Mouse (Mus musculus): ENCODE measurements at regions not wholly inside any gene's neighbourhood (a gene's known extent, or its start where the extent isn't known, plus 50 kb on each side); places are given as distances from the start of the nearest gene placed in this dataset.

DNA sequence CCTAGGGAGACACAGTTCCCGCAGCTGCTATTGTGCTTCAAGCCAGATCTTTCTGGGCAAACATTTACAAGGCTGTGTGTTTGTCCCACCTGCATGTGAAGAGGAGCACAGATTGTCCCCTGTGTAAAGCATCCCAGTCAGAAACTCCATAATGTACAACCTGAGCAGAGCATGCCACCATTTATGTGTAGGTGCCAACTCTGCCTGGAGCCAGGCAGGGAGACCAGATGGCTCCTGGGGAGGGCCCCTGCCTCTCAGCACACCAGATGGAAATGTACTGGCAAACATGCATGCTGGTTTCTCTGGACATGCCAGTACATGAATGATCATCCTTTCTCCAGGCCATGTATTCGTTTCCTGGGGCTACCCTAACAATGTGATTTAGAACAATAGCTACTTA, 98.6 kb upstream of the Foxp3 start:
- Histone ChIP-seq H3K9ac (ENCODE audit: low read length) (no peak overlapping the region), H3K36me3 (ENCODE audit: control insufficient read depth, insufficient read depth, low read length) (no peaks in the 10 kb centered on the region), H3K4me3 (ENCODE audit: control insufficient read depth in 1 of 2, insufficient read depth in 1 of 2, low read depth in 1 of 2, low read length in 2 of 2) (no peak overlapping the region), H3K4me1 (ENCODE audit: control insufficient read depth in 2 of 2, insufficient read depth in 2 of 2, low read length in 2 of 2) (no peaks in the 10 kb centered on the region), H3K4me2 (ENCODE audit: low read length) (no peak overlapping the region), H3K27ac (replicated peaks in 1 of 2; ENCODE audit: control insufficient read depth in 1 of 2, insufficient read depth in 1 of 2, low read depth in 2 of 2, low read length in 2 of 2) (no peak overlapping the region), H3K9me3 (ENCODE audit: control insufficient read depth, low read length) (no peaks in the 10 kb centered on the region), H3K27me3 (ENCODE audit: control insufficient read depth, insufficient read depth, low read length) (no peaks in the 10 kb centered on the region)
- 54% methylated on average over 2 of the region's 2 CpGs for WGBS
- no peak for ATAC-seq (ENCODE audit: insufficient number of reproducible peaks, insufficient read depth, low FRiP score, low read depth)

GRCm38 (mm10) chrX:7473814-7474213, 98.2 kb upstream of the Usp27x start:
- H3K9me3 ChIP-seq (ENCODE audit: control insufficient read depth, low read length) = no peaks in the 10 kb centered on the region
- 34% methylated on average over 2 of the region's 2 CpGs for WGBS
- H3K4me2 ChIP-seq (ENCODE audit: low read length) = no peak overlapping the region
- no peak overlapping the region for H3K27ac ChIP-seq (replicated peaks in 1 of 2; ENCODE audit: control insufficient read depth in 1 of 2, insufficient read depth in 1 of 2, low read depth in 2 of 2, low read length in 2 of 2)
- no peak overlapping the region for H3K9ac ChIP-seq (ENCODE audit: low read length)
- H3K27me3 ChIP-seq (ENCODE audit: control insufficient read depth, insufficient read depth, low read length) = no peaks in the 10 kb centered on the region
- no peaks in the 10 kb centered on the region for H3K4me1 ChIP-seq (ENCODE audit: control insufficient read depth in 2 of 2, insufficient read depth in 2 of 2, low read length in 2 of 2)
- ATAC-seq (ENCODE audit: insufficient number of reproducible peaks, insufficient read depth, low FRiP score, low read depth) = no peak
- no peaks in the 10 kb centered on the region for H3K36me3 ChIP-seq (ENCODE audit: control insufficient read depth, insufficient read depth, low read length)
- no peak overlapping the region for H3K4me3 ChIP-seq (ENCODE audit: control insufficient read depth in 1 of 2, insufficient read depth in 1 of 2, low read depth in 1 of 2, low read length in 2 of 2)

DNA sequence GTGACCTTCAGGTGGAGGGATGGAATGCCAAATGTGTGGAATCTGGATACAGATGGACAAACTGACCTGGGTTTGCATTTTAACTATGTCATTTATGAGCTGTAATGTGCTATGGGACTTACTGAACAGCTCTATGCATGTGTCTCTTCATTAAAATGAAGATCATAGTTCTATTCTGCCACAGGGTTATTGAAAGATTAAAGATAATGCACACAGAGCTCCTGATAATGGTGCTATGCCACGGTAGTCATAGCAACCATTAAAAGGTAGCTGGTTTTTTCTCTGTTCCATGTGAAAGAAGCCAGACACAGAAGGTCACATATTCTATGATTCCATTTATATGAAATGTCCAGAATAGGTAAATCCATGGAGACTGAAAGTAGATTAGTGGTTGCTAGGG, 94.2 kb upstream of the Usp27x start:
- Histone ChIP-seq H3K27ac (replicated peaks in 1 of 2; ENCODE audit: control insufficient read depth in 1 of 2, insufficient read depth in 1 of 2, low read depth in 2 of 2, low read length in 2 of 2) (no peak overlapping the region), H3K4me2 (ENCODE audit: low read length) (no peak overlapping the region), H3K9me3 (ENCODE audit: control insufficient read depth, low read length) (no peaks in the 10 kb centered on the region), H3K36me3 (ENCODE audit: control insufficient read depth, insufficient read depth, low read length) (no peaks in the 10 kb centered on the region), H3K4me1 (ENCODE audit: control insufficient read depth in 2 of 2, insufficient read depth in 2 of 2, low read length in 2 of 2) (no peaks in the 10 kb centered on the region), H3K4me3 (ENCODE audit: control insufficient read depth in 1 of 2, insufficient read depth in 1 of 2, low read depth in 1 of 2, low read length in 2 of 2) (no peak overlapping the region), H3K9ac (ENCODE audit: low read length) (no peak overlapping the region), H3K27me3 (ENCODE audit: control insufficient read depth, insufficient read depth, low read length) (no peaks in the 10 kb centered on the region)
- no peak for ATAC-seq (ENCODE audit: insufficient number of reproducible peaks, insufficient read depth, low FRiP score, low read depth)
- WGBS = 60% methylated on average over 1 of the region's 1 CpGs

- no peaks in the 10 kb centered on the region for H3K36me3 ChIP-seq (ENCODE audit: control insufficient read depth, insufficient read depth, low read length)
- no peaks in the 10 kb centered on the region for H3K27me3 ChIP-seq (ENCODE audit: control insufficient read depth, insufficient read depth, low read length)
- H3K9me3 ChIP-seq (ENCODE audit: control insufficient read depth, low read length) = no peaks in the 10 kb centered on the region
- H3K4me2 ChIP-seq (ENCODE audit: low read length) = no peak overlapping the region
- no peak overlapping the region for H3K9ac ChIP-seq (ENCODE audit: low read length)
- WGBS = 43% methylated on average over 1 of the region's 1 CpGs
- no peak overlapping the region for H3K4me3 ChIP-seq (ENCODE audit: control insufficient read depth in 1 of 2, insufficient read depth in 1 of 2, low read depth in 1 of 2, low read length in 2 of 2)
- no peaks in the 10 kb centered on the region for H3K4me1 ChIP-seq (ENCODE audit: control insufficient read depth in 2 of 2, insufficient read depth in 2 of 2, low read length in 2 of 2)
- H3K27ac ChIP-seq (replicated peaks in 1 of 2; ENCODE audit: control insufficient read depth in 1 of 2, insufficient read depth in 1 of 2, low read depth in 2 of 2, low read length in 2 of 2) = no peak overlapping the region
- no peak for ATAC-seq (ENCODE audit: insufficient number of reproducible peaks, insufficient read depth, low FRiP score, low read depth)
Observed at GRCm38 (mm10) chrX:7467985-7468384, 92.4 kb upstream of the Usp27x start.

DNA sequence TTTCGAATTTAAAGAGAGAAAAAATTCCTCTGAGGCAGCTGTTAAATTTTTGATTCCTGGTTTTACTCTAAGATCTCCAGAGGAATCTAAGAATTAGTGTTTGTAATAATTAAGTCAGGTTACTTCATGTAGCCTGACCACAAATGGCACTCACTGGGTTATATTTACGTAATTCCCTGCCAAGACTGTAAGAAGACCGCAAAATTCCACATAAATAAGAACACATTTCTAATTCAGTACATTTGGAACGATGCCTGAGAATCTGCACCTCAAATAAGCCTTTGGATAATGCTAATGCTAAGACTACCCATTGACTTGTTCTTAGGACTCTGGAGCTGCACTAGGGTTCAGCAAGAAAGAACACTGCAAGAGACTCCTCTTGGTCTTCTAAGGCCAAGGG, 81.2 kb upstream of the Usp27x start:
- Histone ChIP-seq H3K4me3 (ENCODE audit: control insufficient read depth in 1 of 2, insufficient read depth in 1 of 2, low read depth in 1 of 2, low read length in 2 of 2) (no peak overlapping the region), H3K9me3 (ENCODE audit: control insufficient read depth, low read length) (no peaks in the 10 kb centered on the region), H3K4me2 (ENCODE audit: low read length) (no peak overlapping the region), H3K27ac (replicated peaks in 1 of 2; ENCODE audit: control insufficient read depth in 1 of 2, insufficient read depth in 1 of 2, low read depth in 2 of 2, low read length in 2 of 2) (no peak overlapping the region), H3K27me3 (ENCODE audit: control insufficient read depth, insufficient read depth, low read length) (no peaks in the 10 kb centered on the region), H3K9ac (ENCODE audit: low read length) (no peak overlapping the region), H3K4me1 (ENCODE audit: control insufficient read depth in 2 of 2, insufficient read depth in 2 of 2, low read length in 2 of 2) (no peaks in the 10 kb centered on the region), H3K36me3 (ENCODE audit: control insufficient read depth, insufficient read depth, low read length) (no peaks in the 10 kb centered on the region)
- no peak for ATAC-seq (ENCODE audit: insufficient number of reproducible peaks, insufficient read depth, low FRiP score, low read depth)
- WGBS = 73% methylated on average over 4 of the region's 4 CpGs

DNA sequence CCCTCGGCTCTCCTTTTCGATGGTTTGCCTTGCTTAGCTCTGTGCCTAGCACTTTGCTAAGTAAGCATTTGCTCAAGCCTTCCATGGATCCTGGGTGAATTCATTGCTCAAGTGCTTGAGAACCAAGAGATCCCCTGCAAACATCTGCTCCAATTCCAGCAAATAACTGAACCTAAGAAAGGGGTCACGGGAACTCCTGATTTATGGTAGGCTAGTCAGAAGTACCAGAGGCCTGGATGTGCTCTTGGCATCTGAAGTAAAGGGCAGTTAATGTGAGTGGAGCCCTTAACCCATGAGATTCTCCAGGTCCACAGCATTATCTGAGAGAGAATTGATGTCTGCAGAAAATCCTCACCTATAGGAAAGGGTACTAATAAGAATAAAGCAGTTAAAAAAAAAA, 69.4 kb upstream of the Usp27x start:
- 68% methylated on average over 3 of the region's 3 CpGs for WGBS
- H3K9ac ChIP-seq (ENCODE audit: low read length) = no peak overlapping the region
- H3K27ac ChIP-seq (replicated peaks in 1 of 2; ENCODE audit: control insufficient read depth in 1 of 2, insufficient read depth in 1 of 2, low read depth in 2 of 2, low read length in 2 of 2) = no peak overlapping the region
- H3K4me2 ChIP-seq (ENCODE audit: low read length) = no peak overlapping the region
- no peak overlapping the region for H3K4me3 ChIP-seq (ENCODE audit: control insufficient read depth in 1 of 2, insufficient read depth in 1 of 2, low read depth in 1 of 2, low read length in 2 of 2)
- H3K27me3 ChIP-seq (ENCODE audit: control insufficient read depth, insufficient read depth, low read length) = no peaks in the 10 kb centered on the region
- no peaks in the 10 kb centered on the region for H3K9me3 ChIP-seq (ENCODE audit: control insufficient read depth, low read length)
- no peak for ATAC-seq (ENCODE audit: insufficient number of reproducible peaks, insufficient read depth, low FRiP score, low read depth)
- no peaks in the 10 kb centered on the region for H3K36me3 ChIP-seq (ENCODE audit: control insufficient read depth, insufficient read depth, low read length)
- H3K4me1 ChIP-seq (ENCODE audit: control insufficient read depth in 2 of 2, insufficient read depth in 2 of 2, low read length in 2 of 2) = no peaks in the 10 kb centered on the region; a peak in 1 of 4 replicates

- Histone ChIP-seq H3K4me2 (ENCODE audit: low read length) (no peak overlapping the region), H3K4me1 (ENCODE audit: control insufficient read depth in 2 of 2, insufficient read depth in 2 of 2, low read length in 2 of 2) (no peaks in the 10 kb centered on the region; a peak in 1 of 4 replicates), H3K9me3 (ENCODE audit: control insufficient read depth, low read length) (no peaks in the 10 kb centered on the region), H3K27me3 (ENCODE audit: control insufficient read depth, insufficient read depth, low read length) (no peaks in the 10 kb centered on the region), H3K9ac (ENCODE audit: low read length) (no peak overlapping the region), H3K36me3 (ENCODE audit: control insufficient read depth, insufficient read depth, low read length) (no peaks in the 10 kb centered on the region), H3K4me3 (ENCODE audit: control insufficient read depth in 1 of 2, insufficient read depth in 1 of 2, low read depth in 1 of 2, low read length in 2 of 2) (no peak overlapping the region), H3K27ac (replicated peaks in 1 of 2; ENCODE audit: control insufficient read depth in 1 of 2, insufficient read depth in 1 of 2, low read depth in 2 of 2, low read length in 2 of 2) (peak overlapping the region; percentile 45 to 53; a peak in 2 of 4 replicates)
- WGBS = 35% methylated on average over 6 of the region's 6 CpGs
- ATAC-seq (ENCODE audit: insufficient number of reproducible peaks, insufficient read depth, low FRiP score, low read depth) = no peak
Observed at GRCm38 (mm10) chrX:7444583-7444982, 69.0 kb upstream of the Usp27x start.

DNA sequence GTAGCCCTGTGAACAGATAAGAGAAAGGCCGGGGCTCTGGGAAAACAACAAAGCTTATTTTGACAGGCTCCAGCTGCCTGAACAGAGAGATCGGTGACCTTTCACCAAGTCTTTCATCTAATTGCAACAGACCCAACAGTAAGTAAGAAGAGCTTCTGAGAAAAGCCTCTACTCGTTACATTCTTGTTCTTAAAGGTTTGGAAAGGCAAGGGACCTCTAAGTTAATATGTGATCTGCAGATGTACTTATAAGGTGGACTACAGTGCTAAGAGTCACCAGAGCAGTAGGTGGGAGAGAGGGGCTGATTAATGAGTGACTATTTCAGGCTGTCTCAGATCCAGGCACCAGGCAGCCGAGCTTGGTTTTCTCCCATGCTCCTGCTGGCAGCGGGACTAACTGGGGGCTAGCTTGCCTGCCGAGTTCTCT, 68.4 kb upstream of the Usp27x start:
- 21% methylated on average over 6 of the region's 6 CpGs for WGBS
- peak overlapping the region; percentile 45 to 53; a peak in 3 of 4 replicates for H3K27ac ChIP-seq (replicated peaks in 1 of 2; ENCODE audit: control insufficient read depth in 1 of 2, insufficient read depth in 1 of 2, low read depth in 2 of 2, low read length in 2 of 2)
- no peak for ATAC-seq (ENCODE audit: insufficient number of reproducible peaks, insufficient read depth, low FRiP score, low read depth)

More for the DNA sequence above, 68.4 kb upstream of the Usp27x start:
- Histone ChIP-seq H3K27me3 (ENCODE audit: control insufficient read depth, insufficient read depth, low read length) (no peaks in the 10 kb centered on the region), H3K4me2 (ENCODE audit: low read length) (no peak overlapping the region), H3K9me3 (ENCODE audit: control insufficient read depth, low read length) (no peaks in the 10 kb centered on the region), H3K36me3 (ENCODE audit: control insufficient read depth, insufficient read depth, low read length) (no peaks in the 10 kb centered on the region), H3K4me3 (ENCODE audit: control insufficient read depth in 1 of 2, insufficient read depth in 1 of 2, low read depth in 1 of 2, low read length in 2 of 2) (no peak overlapping the region), H3K4me1 (ENCODE audit: control insufficient read depth in 2 of 2, insufficient read depth in 2 of 2, low read length in 2 of 2) (no peaks in the 10 kb centered on the region; a peak in 1 of 4 replicates), H3K9ac (ENCODE audit: low read length) (no peak overlapping the region)

All from heart, embryonic 14.5 days (tissue).